Comparison of ENCODE assay signal across 13 mouse cellular contexts in genomic region chr15:101234611-101235341, GRCm38 (mm10). TPM values are rescaled to one million over a fixed set of nuclear protein-coding genes. Genes with fewer than 3 reads are reported as not detected.
A peak's percentile ranks its signal among the peaks of the same experiment; 100 is the strongest.
DNase-seq lines count a peak whose midpoint lies in the region; ATAC-seq and TF ChIP-seq lines count a peak whose summit lies in the region.
"Had no signal": no experiment of that assay in that cellular context is flagged by ENCODE, and none has a peak within 500 bp of the region (broad histone marks: within the 10 kb centered on the region; RNA-seq: fewer than 3 reads in every experiment).

No protein-coding gene starts in this region.

- no peaks in the 10 kb centered on the region for H3K9me3 ChIP-seq in lung, embryonic 14.5 days (ENCODE audit: low read depth, low read length)
- H3K9me3 ChIP-seq in ES-E14 (ENCODE audit: control insufficient read depth, insufficient read depth, low read depth, low read length) = no peaks in the 10 kb centered on the region
- no peaks in the 10 kb centered on the region for H3K9me3 ChIP-seq in intestine, postnatal 0 days (ENCODE audit: control insufficient read depth)

- DNase-seq in heart, adult 11 months = peak; percentile 91
- DNase-seq in heart, postnatal 14 days = no peak
- no peak for DNase-seq in lung, embryonic 14.5 days
- DNase-seq in lung, postnatal 4 days = no peak
- no peak for DNase-seq in ES-E14 (ENCODE audit: low read depth, low spot score)
- no peak for DNase-seq in cerebellum, postnatal 14 days
- DNase-seq: gastrocnemius, postnatal 10 days; kidney, adult 2 months; right cerebral cortex, adult 18-20 months had no signal

- peak overlapping the region; percentile 86 for H3K27ac ChIP-seq in lung, embryonic 14.5 days (ENCODE audit: low read depth)
- peak overlapping the region; percentile 20; the same call in 1 of the 2 replicates for H3K27ac ChIP-seq in ES-E14 (ENCODE audit: insufficient read depth, low read depth, low read length, poor library complexity, severe bottlenecking)
- peak overlapping the region; percentile 83 for H3K27ac ChIP-seq in intestine, postnatal 0 days (ENCODE audit: low read depth, low read length)
- H3K27ac ChIP-seq: liver, embryonic 14.5 days had no signal

- H3K36me3 ChIP-seq in lung, embryonic 14.5 days (ENCODE audit: insufficient read depth) = peaks cover 29% of the 10 kb centered on the region
- H3K36me3 ChIP-seq in ES-E14 (ENCODE audit: control insufficient read depth, insufficient read depth, low read length, poor library complexity, severe bottlenecking) = peaks cover 8% of the 10 kb centered on the region; the same call in 1 of the 2 replicates
- peaks cover 12% of the 10 kb centered on the region; the same call in 1 of the 2 replicates for H3K36me3 ChIP-seq in intestine, postnatal 0 days (ENCODE audit: control insufficient read depth, insufficient read depth)

- no peak overlapping the region for H3K4me3 ChIP-seq in lung, embryonic 14.5 days (ENCODE audit: low read depth, low read length)
- no peak overlapping the region for H3K4me3 ChIP-seq in ES-E14 (ENCODE audit: insufficient read depth in 1 of 2, low read depth in 1 of 2, low read length in 2 of 2, poor library complexity in 1 of 2, severe bottlenecking in 1 of 2)
- H3K4me3 ChIP-seq in intestine, postnatal 0 days (ENCODE audit: low read depth, low read length) = no peak overlapping the region

- H3K4me2 ChIP-seq in lung, embryonic 14.5 days = no peak overlapping the region
- H3K4me2 ChIP-seq in intestine, postnatal 0 days (replicated peaks; ENCODE audit: low read depth) = peak overlapping the region; percentile 43

- in situ Hi-C loops in ES-E14 (cut with MboI; ENCODE audit: low sequenced_read_pairs in 2 of 2, unreplicated experiment in 2 of 2) = no loop called here

- intact Hi-C loops in heart, postnatal 14 days (cut with DNase I) = no loop called here

- H3K27me3 ChIP-seq in lung, embryonic 14.5 days (ENCODE audit: insufficient read depth, low read length) = 0 out of 2 replicates have a peak, but pooled peaks cover 3% of the 10 kb centered on the region
- no peaks in the 10 kb centered on the region for H3K27me3 ChIP-seq in intestine, postnatal 0 days (replicated peaks; ENCODE audit: control insufficient read depth, insufficient read depth, low read length)

- TF ChIP-seq CTCF in lung, embryonic 14.5 days (IDR thresholded peaks at IDR 0.05; ENCODE audit: low read depth) = no peak
- TF ChIP-seq CTCF in intestine, postnatal 0 days (IDR thresholded peaks at IDR 0.05; ENCODE audit: low read depth) = no peak

- 51% methylated on average over 10 of the region's 10 CpGs for WGBS in lung, embryonic 14.5 days
- 42% methylated on average over 10 of the region's 10 CpGs for WGBS in intestine, postnatal 0 days

- H3K4me1 ChIP-seq in lung, embryonic 14.5 days (ENCODE audit: insufficient read depth) = peaks cover 6% of the 10 kb centered on the region; the same call in 1 of the 2 replicates
- peaks cover 5 to 37% of the 10 kb centered on the region in 2 experiments for H3K4me1 ChIP-seq in ES-E14 (ENCODE audit: control insufficient read depth in 2 of 2, insufficient read depth in 2 of 2, low read length in 2 of 2, poor library complexity in 1 of 2)
- 0 out of 2 replicates have a peak, but pooled peaks cover 3% of the 10 kb centered on the region for H3K4me1 ChIP-seq in intestine, postnatal 0 days (replicated peaks; ENCODE audit: control insufficient read depth, insufficient read depth, low read length)

- no peak overlapping the region for H3K9ac ChIP-seq in lung, embryonic 14.5 days
- no peak overlapping the region for H3K9ac ChIP-seq in ES-E14 (ENCODE audit: insufficient read depth, low read depth, low read length, poor library complexity, severe bottlenecking)
- H3K9ac ChIP-seq in intestine, postnatal 0 days (ENCODE audit: low read depth, low read length) = no peak overlapping the region
- H3K9ac ChIP-seq: liver, embryonic 14.5 days had no signal

- no peak for ATAC-seq in lung, embryonic 14.5 days (ENCODE audit: insufficient read depth)
- ATAC-seq in intestine, postnatal 0 days = peak; percentile 51
- no peak for ATAC-seq in granulocyte monocyte progenitor cell, adult 5-6 weeks (replicated peaks; ENCODE audit: poor library complexity, severe bottlenecking)

TF ChIP-seq in ES-E14, 5 proteins besides CTCF, POLR2A, EP300 and RAD21:
- TF ChIP-seq HCFC1 (IDR thresholded peaks at IDR 0.05; ENCODE audit: borderline replicate concordance, insufficient read depth, low read length) = no peak
- no peak for TF ChIP-seq ZNF384 (IDR thresholded peaks at IDR 0.05; ENCODE audit: low read depth, low read length)
- TF ChIP-seq MAFK (IDR thresholded peaks at IDR 0.05; ENCODE audit: insufficient read depth, low read depth, low read length) = no peak
- TF ChIP-seq CHD2 (IDR thresholded peaks at IDR 0.05; ENCODE audit: low read depth, low read length) = no peak
- no peak for TF ChIP-seq ZC3H11A (IDR thresholded peaks at IDR 0.05; ENCODE audit: borderline replicate concordance, low read depth, low read length)

RNA-seq across cellular contexts. Expression of gene Grasp, which starts 10.8 kb away (rescaled TPM):
- total RNA-seq in heart, postnatal 14 days (2021) = 10 to 100 TPM; 12.9 to 14.0 TPM
- polyA plus RNA-seq in lung, embryonic 14.5 days (2014; fragmentation: Nextera tagmentation; extraction: Ambion mirVana) = 7.8 and 10.4 TPM in 2 replicates
- 10.8 and 12.9 TPM in 2 replicates for total RNA-seq in ES-E14 (2012; rRNA removed)
- 1.7 and 2.0 TPM in 2 replicates for polyA plus RNA-seq in intestine, postnatal 0 days (2015; fragmentation: Nextera tagmentation; extraction: Ambion mirVana)
- 3.2 and 4.1 TPM in 2 replicates for total RNA-seq in granulocyte monocyte progenitor cell, adult 5-6 weeks (2014; fragmentation: Nextera tagmentation)
- total RNA-seq in granulocyte monocyte progenitor cell, adult 5-6 weeks (2017) = 0.26 and 1.0 TPM in 2 replicates
- total RNA-seq: megakaryocyte-erythroid progenitor cell, adult 5-6 weeks had no signal

RNA-seq across cellular contexts. Expression of gene Nr4a1, which starts 19.3 kb away (rescaled TPM):
- 10 to 100 TPM; 14.0 to 63.1 TPM for total RNA-seq in heart, postnatal 14 days (2021)
- 8.8 TPM in 2 replicates for polyA plus RNA-seq in lung, embryonic 14.5 days (2014; fragmentation: Nextera tagmentation; extraction: Ambion mirVana)
- total RNA-seq in ES-E14 (2012; rRNA removed) = 8.5 and 12.1 TPM in 2 replicates
- polyA plus RNA-seq in intestine, postnatal 0 days (2015; fragmentation: Nextera tagmentation; extraction: Ambion mirVana) = 5.9 and 10.0 TPM in 2 replicates
- 1.4 and 4.0 TPM in 2 replicates for total RNA-seq in granulocyte monocyte progenitor cell, adult 5-6 weeks (2014; fragmentation: Nextera tagmentation)
- 2.4 and 4.1 TPM in 2 replicates for total RNA-seq in granulocyte monocyte progenitor cell, adult 5-6 weeks (2017)

RNA-seq across cellular contexts. Expression of gene Atg101, which starts 49.3 kb away (rescaled TPM):
- total RNA-seq in heart, postnatal 14 days (2021) = 10 to 100 TPM; 24.7 to 25.5 TPM
- polyA plus RNA-seq in lung, embryonic 14.5 days (2014; fragmentation: Nextera tagmentation; extraction: Ambion mirVana) = 59.1 and 64.7 TPM in 2 replicates
- total RNA-seq in ES-E14 (2012; rRNA removed) = 116 and 119 TPM in 2 replicates
- polyA plus RNA-seq in intestine, postnatal 0 days (2015; fragmentation: Nextera tagmentation; extraction: Ambion mirVana) = 46.5 and 50.9 TPM in 2 replicates
- 35.3 and 36.0 TPM in 2 replicates for total RNA-seq in granulocyte monocyte progenitor cell, adult 5-6 weeks (2014; fragmentation: Nextera tagmentation)
- 51.9 and 60.6 TPM in 2 replicates for total RNA-seq in granulocyte monocyte progenitor cell, adult 5-6 weeks (2017)

RNA-seq across cellular contexts. Expression of gene 6030408B16Rik, which starts 58.2 kb away (rescaled TPM):
- total RNA-seq in heart, postnatal 14 days (2021) = 1 to 10 TPM; 1.7 to 1.8 TPM
- polyA plus RNA-seq in lung, embryonic 14.5 days (2014; fragmentation: Nextera tagmentation; extraction: Ambion mirVana) = 41.0 and 41.4 TPM in 2 replicates
- 0.22 and 0.32 TPM in 2 replicates for total RNA-seq in ES-E14 (2012; rRNA removed)
- 0.48 and 0.77 TPM in 2 replicates for polyA plus RNA-seq in intestine, postnatal 0 days (2015; fragmentation: Nextera tagmentation; extraction: Ambion mirVana)
- 0.60 TPM in 1 of 2 replicates, not detected in the other for total RNA-seq in granulocyte monocyte progenitor cell, adult 5-6 weeks (2014; fragmentation: Nextera tagmentation)
- 0.86 TPM in 1 of 2 replicates, not detected in the other for total RNA-seq in granulocyte monocyte progenitor cell, adult 5-6 weeks (2017)
- total RNA-seq: megakaryocyte-erythroid progenitor cell, adult 5-6 weeks had no signal

Comparison
In these comparisons a context has a peak if more than half of its experiments do, and no peak if none do; other contexts are left out.
1. H3K27ac ChIP-seq: peak in every context shown above with its lines; median percentile 86 in lung, embryonic 14.5 days; 83 in intestine, postnatal 0 days; 20 in ES-E14.